Mouse (Mus musculus): Measurements from ENCODE around the gene Slc44a2. TPM values are rescaled to one million over a fixed set of nuclear protein-coding genes. Genes with fewer than 3 reads are reported as not detected.

The Slc44a2 gene
- total RNA-seq, 2 experiments from 2014 or later, result 66.8 to 80.9 TPM

GRCm38 (mm10) chr9:21332161-21333061, 11.9 kb downstream of the Slc44a2 start:
- ATAC-seq (replicated peaks; ENCODE audit: poor library complexity), result peak; percentile 73

- no peak for ATAC-seq (replicated peaks; ENCODE audit: poor library complexity)
Measured at GRCm38 (mm10) chr9:21333523-21333922, 13.0 kb downstream of the Slc44a2 start.

- no peak for ATAC-seq (replicated peaks; ENCODE audit: poor library complexity)
Measured at GRCm38 (mm10) chr9:21334747-21335146, 14.2 kb downstream of the Slc44a2 start.

GRCm38 (mm10) chr9:21335391-21335790, 14.9 kb downstream of the Slc44a2 start:
- ATAC-seq (replicated peaks; ENCODE audit: poor library complexity), result no peak

GRCm38 (mm10) chr9:21336491-21336890, 16.0 kb downstream of the Slc44a2 start:
- ATAC-seq (replicated peaks; ENCODE audit: poor library complexity), result no peak

GRCm38 (mm10) chr9:21337652-21338051, 17.2 kb downstream of the Slc44a2 start:
- ATAC-seq (replicated peaks; ENCODE audit: poor library complexity), result no peak

- no peak for ATAC-seq (replicated peaks; ENCODE audit: poor library complexity)
Measured at GRCm38 (mm10) chr9:21340411-21340810, 19.9 kb downstream of the Slc44a2 start.

GRCm38 (mm10) chr9:21346627-21347365, 26.3 kb downstream of the Slc44a2 start:
- ATAC-seq (replicated peaks; ENCODE audit: poor library complexity), result no peak

GRCm38 (mm10) chr9:21348152-21348551, 27.7 kb downstream of the Slc44a2 start:
- ATAC-seq (replicated peaks; ENCODE audit: poor library complexity), result peak; percentile 67

GRCm38 (mm10) chr9:21351178-21351577, 30.7 kb downstream of the Slc44a2 start:
- 0 out of 2 replicates have a peak, but pooled peaks have one; percentile 30 for ATAC-seq (replicated peaks; ENCODE audit: poor library complexity)

- ATAC-seq (replicated peaks; ENCODE audit: poor library complexity), result no peak
Measured at GRCm38 (mm10) chr9:21351702-21352377, 31.3 kb downstream of the Slc44a2 start.

- peak; percentile 73 for ATAC-seq (replicated peaks; ENCODE audit: poor library complexity)
Measured at GRCm38 (mm10) chr9:21352463-21353372, 32.2 kb downstream of the Slc44a2 start.

GRCm38 (mm10) chr9:21353373-21353686, 32.8 kb downstream of the Slc44a2 start:
- ATAC-seq (replicated peaks; ENCODE audit: poor library complexity), result no peak

- no peak for ATAC-seq (replicated peaks; ENCODE audit: poor library complexity)
Measured at GRCm38 (mm10) chr9:21354796-21355195, 34.3 kb downstream of the Slc44a2 start.

GRCm38 (mm10) chr9:21356981-21357718, 36.7 kb downstream of the Slc44a2 start:
- ATAC-seq (replicated peaks; ENCODE audit: poor library complexity), result peak; percentile 90

- ATAC-seq (replicated peaks; ENCODE audit: poor library complexity), result peak; percentile 27; the same call in 1 of the 2 replicates
Measured at GRCm38 (mm10) chr9:21366541-21367220, 46.2 kb downstream of the Slc44a2 start.

GRCm38 (mm10) chr9:21367357-21368111, 47.0 kb downstream of the Slc44a2 start, which contains the start of gene Ilf3:
Ilf3 (plus strand) TSS chr9:21367871.
- ATAC-seq (replicated peaks; ENCODE audit: poor library complexity), result peak; percentile 78

GRCm38 (mm10) chr9:21368131-21368584, 47.7 kb downstream of the Slc44a2 start:
- peak; percentile 34 for ATAC-seq (replicated peaks; ENCODE audit: poor library complexity)

Measured in megakaryocyte progenitor cell, adult 5-6 weeks (primary cell).